Mouse (Mus musculus) neural tube, embryonic 11.5 days (tissue): ENCODE measurements around the gene Gpr152. TPM values are rescaled to one million over a fixed set of nuclear protein-coding genes. Genes with fewer than 3 reads are reported as not detected.
"Not testable (repeated sequence)": the region's sequence is repeated elsewhere in the genome, so short reads cannot be mapped to it uniquely, and the experiment has no call there.

ENCODE experiments used
- ATAC-seq: fragments of 200-750 bp; cut with Nextera tagmentation; 2 replicates; pipeline ENCODE4 v1.8.0; 2017; ENCODE audit warnings: moderate number of reproducible peaks, mild to moderate bottlenecking, moderate TSS enrichment, moderate library complexity; ENCODE audit not compliant: insufficient read depth, low FRiP score, low TSS enrichment
- DNase-seq: peaks from one replicate; pipeline ENCODE4 v3.0.0-alpha.2; 2015; ENCODE audit warnings: low spot score
- H3K27ac ChIP-seq: fragments of 300-500 bp; sonication (generic); 2 replicates; pipeline ENCODE4 v1.5.1; 2014; ENCODE audit warnings: low read depth, mild to moderate bottlenecking, low read length
- H3K27me3 ChIP-seq: fragments of 300-500 bp; sonication (generic); 2 replicates; pipeline ENCODE4 v1.6.1; 2014; ENCODE audit warnings: mild to moderate bottlenecking, low read length, mixed read lengths; ENCODE audit not compliant: control insufficient read depth, insufficient read depth
- H3K36me3 ChIP-seq: fragments of 300-500 bp; sonication (generic); 2 replicates; pipeline ENCODE4 v1.6.1; 2014; ENCODE audit warnings: mild to moderate bottlenecking, low read length, moderate library complexity, mixed read lengths; ENCODE audit not compliant: control insufficient read depth, insufficient read depth
- H3K4me1 ChIP-seq: fragments of 300-500 bp; sonication (generic); 2 replicates; pipeline ENCODE4 v1.6.1; 2014; ENCODE audit warnings: low read length, mixed read lengths; ENCODE audit not compliant: control insufficient read depth, insufficient read depth
- H3K4me2 ChIP-seq: fragments of 300-500 bp; sonication (generic); 2 replicates; pipeline ENCODE4 v1.6.1; 2014; ENCODE audit warnings: low read depth, mild to moderate bottlenecking, moderate library complexity
- H3K4me3 ChIP-seq: fragments of 300-500 bp; sonication (generic); 2 replicates; pipeline ENCODE4 v1.5.1; 2014; ENCODE audit warnings: low read depth, low read length
- H3K9ac ChIP-seq: fragments of 300-500 bp; sonication (generic); 2 replicates; pipeline ENCODE4 v1.6.1; 2014; ENCODE audit warnings: mild to moderate bottlenecking, low read length
- H3K9me3 ChIP-seq: fragments of 300-500 bp; sonication (generic); 2 replicates; pipeline ENCODE4 v1.6.1; 2016; ENCODE audit warnings: low read length; ENCODE audit not compliant: control insufficient read depth
- WGBS: fragments of 180-500 bp; shearing (Covaris S2); extraction: QIAGEN DNeasy Blood & Tissue Kit; methylation state at CpG from one replicate; pipeline ENCODE4 v1.1.7; 2014; 5-methylcytosine and 5-hydroxymethylcytosine counted together
- polyA plus RNA-seq: library from polyadenylated mRNA; unstranded; fragments of >200 nt; fragmentation: Nextera tagmentation; extraction: Ambion mirVana; gene quantifications from 2 replicates; pipeline ENCODE4 v1.2.1, GENCODE M21; 2014

Gene Gpr152
- polyA plus RNA-seq, 1 experiment from 2014 or later = not detected

GRCm38 (mm10) chr19:4121896-4122295 lies 17.7 kb upstream of the Gpr152 start:
- not testable (repeated sequence) for H3K4me3 ChIP-seq, H3K4me2 ChIP-seq, H3K9me3 ChIP-seq, H3K9ac ChIP-seq, H3K27me3 ChIP-seq, ATAC-seq, H3K27ac ChIP-seq, H3K36me3 ChIP-seq, DNase-seq, H3K4me1 ChIP-seq
- 63% methylated on average over 6 of the region's 6 CpGs for WGBS

- no peaks in the 10 kb centered on the region for H3K36me3 ChIP-seq
- H3K4me2 ChIP-seq = no peak overlapping the region
- H3K4me1 ChIP-seq = peaks cover 12% of the 10 kb centered on the region
- no peak for ATAC-seq
- no peaks in the 10 kb centered on the region for H3K9me3 ChIP-seq
- 88% methylated on average over 7 of the region's 7 CpGs for WGBS
- no peak overlapping the region for H3K4me3 ChIP-seq
- H3K9ac ChIP-seq = no peak overlapping the region
- no peak for DNase-seq
- no peaks in the 10 kb centered on the region for H3K27me3 ChIP-seq
- H3K27ac ChIP-seq = no peak overlapping the region
Measured at GRCm38 (mm10) chr19:4122411-4123370, 16.9 kb upstream of the Gpr152 start.

GRCm38 (mm10) chr19:4124432-4124831 lies 15.2 kb upstream of the Gpr152 start:
- Histone ChIP-seq H3K36me3 (no peaks in the 10 kb centered on the region), H3K4me2 (no peak overlapping the region), H3K9ac (no peak overlapping the region), H3K9me3 (no peaks in the 10 kb centered on the region), H3K4me1 (peaks cover 12% of the 10 kb centered on the region), H3K27ac (no peak overlapping the region), H3K4me3 (no peak overlapping the region), H3K27me3 (no peaks in the 10 kb centered on the region)
- no peak for DNase-seq
- 74% methylated on average over 4 of the region's 4 CpGs for WGBS
- no peak for ATAC-seq

- H3K27me3 ChIP-seq, DNase-seq, H3K36me3 ChIP-seq, H3K27ac ChIP-seq, H3K9me3 ChIP-seq: not testable (repeated sequence)
- Histone ChIP-seq H3K9ac (peak overlapping the region; percentile 14; the same call in 1 of the 2 replicates), H3K4me1 (peaks cover 12% of the 10 kb centered on the region), H3K4me3 (peak overlapping the region; percentile 75), H3K4me2 (peak overlapping the region; percentile 30)
- WGBS = 29% methylated on average over 3 of the region's 4 CpGs
- peak; percentile 54 for ATAC-seq
Measured at GRCm38 (mm10) chr19:4125268-4125667, 14.3 kb upstream of the Gpr152 start.

GRCm38 (mm10) chr19:4125741-4126696 lies 13.6 kb upstream of the Gpr152 start, which contains the start of gene Aip:
Gene Aip, minus strand, starts transcription at chr19:4125858.
- 1% methylated on average over 46 of the region's 64 CpGs for WGBS
- H3K4me1 ChIP-seq = peaks cover 9% of the 10 kb centered on the region
- DNase-seq (peak; percentile 97), ATAC-seq (peak; percentile 92)
- peak within 1 kb of the TSS; percentile 71 for H3K4me2 ChIP-seq
- 0 out of 2 replicates have a peak within 1 kb of the TSS, but pooled peaks have one; percentile 35 for H3K27ac ChIP-seq
- H3K4me3 ChIP-seq = peak within 1 kb of the TSS; percentile 75
- H3K36me3 ChIP-seq = no peaks in the 10 kb centered on the region
- H3K9me3 ChIP-seq = no peaks in the 10 kb centered on the region
- H3K27me3 ChIP-seq = no peaks in the 10 kb centered on the region
- peak within 1 kb of the TSS; percentile 80 for H3K9ac ChIP-seq

GRCm38 (mm10) chr19:4126759-4127495 lies 12.7 kb upstream of the Gpr152 start:
- no peaks in the 10 kb centered on the region for H3K27me3 ChIP-seq
- peak overlapping the region; percentile 71 for H3K4me2 ChIP-seq
- no peaks in the 10 kb centered on the region for H3K9me3 ChIP-seq
- WGBS = 71% methylated on average over 7 of the region's 7 CpGs
- no peak for DNase-seq
- H3K9ac ChIP-seq = peak overlapping the region; percentile 80
- H3K4me1 ChIP-seq = peaks cover 9% of the 10 kb centered on the region
- H3K36me3 ChIP-seq = no peaks in the 10 kb centered on the region
- ATAC-seq = no peak
- H3K4me3 ChIP-seq = peak overlapping the region; percentile 75
- no peak overlapping the region for H3K27ac ChIP-seq

GRCm38 (mm10) chr19:4129462-4129861 lies 10.1 kb upstream of the Gpr152 start:
- Histone ChIP-seq H3K9me3 (no peaks in the 10 kb centered on the region), H3K4me1 (peaks cover 9% of the 10 kb centered on the region), H3K36me3 (no peaks in the 10 kb centered on the region), H3K9ac (no peak overlapping the region), H3K4me3 (no peak overlapping the region), H3K4me2 (no peak overlapping the region), H3K27me3 (no peaks in the 10 kb centered on the region), H3K27ac (no peak overlapping the region)
- WGBS = 90% methylated on average over 7 of the region's 7 CpGs
- DNase-seq (no peak), ATAC-seq (no peak)

GRCm38 (mm10) chr19:4130106-4130505 lies 9.5 kb upstream of the Gpr152 start:
- WGBS = 92% methylated on average over 4 of the region's 4 CpGs
- Histone ChIP-seq H3K4me1 (peaks cover 9% of the 10 kb centered on the region), H3K36me3 (no peaks in the 10 kb centered on the region), H3K27me3 (no peaks in the 10 kb centered on the region), H3K9me3 (no peaks in the 10 kb centered on the region), H3K9ac (no peak overlapping the region), H3K4me3 (no peak overlapping the region), H3K27ac (no peak overlapping the region), H3K4me2 (no peak overlapping the region)
- DNase-seq (no peak), ATAC-seq (no peak)
